Mouse (Mus musculus) hindbrain, embryonic 15.5 days (tissue): ENCODE data around the gene Sdsl. TPM values are rescaled to one million over a fixed set of nuclear protein-coding genes. Genes with fewer than 3 reads are reported as not detected.
A peak's percentile ranks its signal among the peaks of the same experiment; 100 is the strongest.

Experiments
- ATAC-seq: fragments of 200-750 bp; cut with Nextera tagmentation; 2 replicates; pipeline ENCODE4 v1.8.0; 2017; ENCODE audit warnings: low read depth, moderate number of reproducible peaks, moderate TSS enrichment; ENCODE audit not compliant: low FRiP score
- H3K27ac ChIP-seq: fragments of 300-500 bp; sonication (generic); replicated peaks from 2 replicates; pipeline ENCODE4 v1.5.1; 2015; ENCODE audit warnings: mild to moderate bottlenecking, inconsistent platforms
- H3K27me3 ChIP-seq: fragments of 300-500 bp; sonication (generic); 2 replicates; pipeline ENCODE4 v1.6.1; 2015; ENCODE audit warnings: control low read depth, inconsistent platforms
- H3K36me3 ChIP-seq: fragments of 300-500 bp; sonication (generic); 2 replicates; pipeline ENCODE4 v1.6.1; 2015; ENCODE audit warnings: control low read depth, inconsistent platforms
- H3K4me1 ChIP-seq: fragments of 300-500 bp; sonication (generic); replicated peaks from 2 replicates; pipeline ENCODE4 v1.6.1; 2015; ENCODE audit warnings: control low read depth, inconsistent platforms
- H3K4me2 ChIP-seq: fragments of 300-500 bp; sonication (generic); 2 replicates; pipeline ENCODE4 v1.6.1; 2015; ENCODE audit warnings: moderate library complexity, mild to moderate bottlenecking, inconsistent platforms
- H3K4me3 ChIP-seq: fragments of 300-500 bp; sonication (generic); 2 replicates; pipeline ENCODE4 v1.5.1; 2015; ENCODE audit warnings: mild to moderate bottlenecking, inconsistent platforms
- H3K9ac ChIP-seq: fragments of 300-500 bp; sonication (generic); 2 replicates; pipeline ENCODE4 v1.6.1; 2015; ENCODE audit warnings: inconsistent platforms
- H3K9me3 ChIP-seq: fragments of 300-500 bp; sonication (generic); 2 replicates; pipeline ENCODE4 v1.6.1; 2016; ENCODE audit warnings: control low read depth, inconsistent platforms
- WGBS: fragments of 180-500 bp; shearing (Covaris S2); methylation state at CpG from one replicate; pipeline ENCODE4 v1.1.7; 2015; 5-methylcytosine and 5-hydroxymethylcytosine counted together
- polyA plus RNA-seq: library from polyadenylated mRNA; unstranded; fragments of >200 nt; fragmentation: Nextera tagmentation; extraction: Ambion mirVana; gene quantifications from 2 replicates; pipeline ENCODE4 v1.2.1, GENCODE M21; 2015

Sdsl gene
- 6.5 and 6.9 TPM in 2 replicates for polyA plus RNA-seq

GRCm38 (mm10) chr5:120472770-120473169 lies at the start of gene Sdsl:
Gene Sdsl (minus strand): TSS chr5:120472810.
- no peak within 1 kb of the TSS for H3K27ac ChIP-seq
- no peaks in the 10 kb centered on the region for H3K36me3 ChIP-seq
- no peaks in the 10 kb centered on the region for H3K9me3 ChIP-seq
- WGBS, result 83% methylated on average over 8 of the region's 8 CpGs
- no peaks in the 10 kb centered on the region for H3K4me1 ChIP-seq
- H3K4me3 ChIP-seq, result no peak within 1 kb of the TSS
- no peak for ATAC-seq
- H3K4me2 ChIP-seq, result no peak within 1 kb of the TSS
- H3K9ac ChIP-seq, result no peak within 1 kb of the TSS
- 0 out of 2 replicates have a peak, but pooled peaks cover 3% of the 10 kb centered on the region for H3K27me3 ChIP-seq

GRCm38 (mm10) chr5:120517552-120517951 lies 44.9 kb upstream of the Sdsl start:
- H3K27ac ChIP-seq, result no peak overlapping the region
- H3K4me3 ChIP-seq, result no peak overlapping the region
- ATAC-seq, result no peak
- H3K27me3 ChIP-seq, result peaks cover 3% of the 10 kb centered on the region; the same call in 1 of the 2 replicates
- 32% methylated on average over 9 of the region's 9 CpGs for WGBS
- H3K4me1 ChIP-seq, result peaks cover 13% of the 10 kb centered on the region
- H3K4me2 ChIP-seq, result no peak overlapping the region
- no peaks in the 10 kb centered on the region for H3K36me3 ChIP-seq
- no peaks in the 10 kb centered on the region for H3K9me3 ChIP-seq
- H3K9ac ChIP-seq, result no peak overlapping the region

GRCm38 (mm10) chr5:120516221-120516984 lies 43.8 kb upstream of the Sdsl start:
- 64% methylated on average over 15 of the region's 15 CpGs for WGBS
- Histone ChIP-seq H3K4me1 (peaks cover 17% of the 10 kb centered on the region), H3K36me3 (no peaks in the 10 kb centered on the region), H3K9me3 (no peaks in the 10 kb centered on the region), H3K4me3 (no peak overlapping the region), H3K9ac (no peak overlapping the region), H3K4me2 (no peak overlapping the region), H3K27ac (no peak overlapping the region), H3K27me3 (peaks cover 6% of the 10 kb centered on the region)
- no peak for ATAC-seq

- Histone ChIP-seq H3K27ac (0 out of 2 replicates have a peak overlapping the region, but pooled peaks have one; percentile 20), H3K27me3 (peaks cover 6% of the 10 kb centered on the region), H3K9ac (no peak overlapping the region), H3K9me3 (no peaks in the 10 kb centered on the region), H3K4me1 (peaks cover 26% of the 10 kb centered on the region), H3K4me2 (no peak overlapping the region), H3K4me3 (no peak overlapping the region), H3K36me3 (no peaks in the 10 kb centered on the region)
- 80% methylated on average over 7 of the region's 7 CpGs for WGBS
- no peak for ATAC-seq
Measured at GRCm38 (mm10) chr5:120515451-120515850, 42.8 kb upstream of the Sdsl start.

GRCm38 (mm10) chr5:120514754-120515153 lies 42.1 kb upstream of the Sdsl start:
- Histone ChIP-seq H3K9ac (no peak overlapping the region), H3K4me1 (peaks cover 30% of the 10 kb centered on the region), H3K4me3 (no peak overlapping the region), H3K9me3 (no peaks in the 10 kb centered on the region), H3K27me3 (peaks cover 6% of the 10 kb centered on the region), H3K27ac (0 out of 2 replicates have a peak overlapping the region, but pooled peaks have one; percentile 20), H3K4me2 (no peak overlapping the region), H3K36me3 (no peaks in the 10 kb centered on the region)
- 20% methylated on average over 4 of the region's 4 CpGs for WGBS
- ATAC-seq, result no peak

GRCm38 (mm10) chr5:120514031-120514677 lies 41.5 kb upstream of the Sdsl start:
- Histone ChIP-seq H3K27me3 (peaks cover 6% of the 10 kb centered on the region), H3K36me3 (no peaks in the 10 kb centered on the region), H3K9me3 (no peaks in the 10 kb centered on the region), H3K4me3 (no peak overlapping the region), H3K4me2 (no peak overlapping the region), H3K4me1 (peaks cover 30% of the 10 kb centered on the region), H3K9ac (no peak overlapping the region), H3K27ac (no peak overlapping the region)
- WGBS, result 85% methylated on average over 9 of the region's 9 CpGs
- no peak for ATAC-seq

GRCm38 (mm10) chr5:120512911-120513555 lies 40.4 kb upstream of the Sdsl start:
- no peak overlapping the region for H3K4me2 ChIP-seq
- ATAC-seq, result no peak
- H3K9ac ChIP-seq, result no peak overlapping the region
- no peak overlapping the region for H3K4me3 ChIP-seq
- H3K36me3 ChIP-seq, result no peaks in the 10 kb centered on the region
- H3K27me3 ChIP-seq, result peaks cover 6% of the 10 kb centered on the region
- H3K9me3 ChIP-seq, result no peaks in the 10 kb centered on the region
- peaks cover 30% of the 10 kb centered on the region for H3K4me1 ChIP-seq
- 42% methylated on average over 15 of the region's 15 CpGs for WGBS
- H3K27ac ChIP-seq, result no peak overlapping the region

- Histone ChIP-seq H3K4me3 (peak overlapping the region; percentile 47), H3K9ac (no peak overlapping the region), H3K36me3 (no peaks in the 10 kb centered on the region), H3K27ac (no peak overlapping the region), H3K4me2 (peak overlapping the region; percentile 88), H3K4me1 (peaks cover 31% of the 10 kb centered on the region), H3K9me3 (no peaks in the 10 kb centered on the region), H3K27me3 (peaks cover 6% of the 10 kb centered on the region)
- 35% methylated on average over 14 of the region's 14 CpGs for WGBS
- no peak for ATAC-seq
Measured at GRCm38 (mm10) chr5:120511643-120512220, 39.1 kb upstream of the Sdsl start.

- no peaks in the 10 kb centered on the region for H3K9me3 ChIP-seq
- H3K36me3 ChIP-seq, result no peaks in the 10 kb centered on the region
- H3K4me1 ChIP-seq, result peaks cover 35% of the 10 kb centered on the region
- H3K4me3 ChIP-seq, result peak within 1 kb of the TSS; percentile 47
- H3K9ac ChIP-seq, result peak within 1 kb of the TSS; percentile 40
- no peak within 1 kb of the TSS for H3K27ac ChIP-seq
- peak; percentile 84 for ATAC-seq
- WGBS, result under 1% methylated on average over 36 of the region's 36 CpGs
- peak within 1 kb of the TSS; percentile 88 for H3K4me2 ChIP-seq
- H3K27me3 ChIP-seq, result peaks cover 6% of the 10 kb centered on the region
Measured at GRCm38 (mm10) chr5:120510982-120511642, 38.5 kb upstream of the Sdsl start, which contains the start of gene Slc8b1. Gene Slc8b1 (plus strand): TSS chr5:120511168.

GRCm38 (mm10) chr5:120507311-120507710 lies 34.7 kb upstream of the Sdsl start:
- H3K4me1 ChIP-seq, result peaks cover 30% of the 10 kb centered on the region
- peaks cover 3% of the 10 kb centered on the region; the same call in 1 of the 2 replicates for H3K27me3 ChIP-seq
- no peak overlapping the region for H3K27ac ChIP-seq
- no peak for ATAC-seq
- H3K9me3 ChIP-seq, result no peaks in the 10 kb centered on the region
- 47% methylated on average over 4 of the region's 4 CpGs for WGBS
- H3K4me3 ChIP-seq, result no peak overlapping the region
- H3K4me2 ChIP-seq, result no peak overlapping the region
- H3K36me3 ChIP-seq, result no peaks in the 10 kb centered on the region
- H3K9ac ChIP-seq, result no peak overlapping the region

- WGBS, result 44% methylated on average over 9 of the region's 9 CpGs
- no peak overlapping the region for H3K27ac ChIP-seq
- no peak overlapping the region for H3K9ac ChIP-seq
- H3K36me3 ChIP-seq, result no peaks in the 10 kb centered on the region
- no peaks in the 10 kb centered on the region for H3K9me3 ChIP-seq
- no peaks in the 10 kb centered on the region; the same call in 1 of the 2 replicates for H3K27me3 ChIP-seq
- no peak overlapping the region for H3K4me2 ChIP-seq
- no peak overlapping the region for H3K4me3 ChIP-seq
- ATAC-seq, result no peak
- H3K4me1 ChIP-seq, result peaks cover 35% of the 10 kb centered on the region
Measured at GRCm38 (mm10) chr5:120506490-120506889, 33.9 kb upstream of the Sdsl start.
